Mouse (Mus musculus): ENCODE data around the gene Bmpr1a.
A peak's percentile ranks its signal among the peaks of the same experiment; 100 is the strongest.
"Not testable (repeated sequence)": the region's sequence is repeated elsewhere in the genome, so short reads cannot be mapped to it uniquely, and the experiment has no call there.

The Bmpr1a gene

DNA sequence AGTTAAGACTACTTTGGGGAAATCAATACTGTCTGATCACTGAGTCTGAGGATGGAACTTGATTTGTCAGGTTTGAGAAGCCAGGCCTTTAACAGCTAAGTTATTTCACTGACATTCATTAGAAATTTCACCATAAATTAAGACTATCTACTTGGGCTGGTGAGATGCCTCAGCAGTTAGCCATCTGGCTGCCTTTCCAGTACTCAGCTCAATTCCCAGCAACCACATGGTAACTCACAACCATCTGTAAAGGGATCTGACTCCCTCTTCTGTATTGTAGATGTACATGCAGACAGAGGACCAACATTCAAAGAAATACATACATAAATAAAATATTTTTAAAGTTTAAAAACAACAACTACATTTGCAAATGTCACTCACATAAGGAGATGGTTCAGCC is 51.3 kb downstream of the Bmpr1a start:
- DNase-seq (ENCODE audit: extremely low read depth, low read depth) = no peak

DNA sequence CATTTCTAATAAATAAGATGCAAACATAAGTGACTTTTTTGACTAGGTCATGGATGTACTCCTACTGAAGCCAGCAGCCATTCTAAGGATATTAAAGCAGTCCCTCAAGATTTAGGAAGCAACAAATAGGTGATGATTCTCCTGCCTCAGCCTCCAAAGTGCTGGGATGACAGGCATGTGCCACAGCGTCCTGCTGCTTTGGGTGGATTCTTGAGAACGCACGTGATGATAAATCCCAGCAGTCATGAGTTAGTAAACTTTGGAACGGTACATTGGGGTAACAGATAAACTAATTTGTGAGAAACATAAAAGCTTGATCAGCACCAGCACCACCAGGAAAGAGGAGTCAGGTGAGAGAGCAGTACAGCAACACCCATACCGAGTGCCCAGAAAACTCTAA is 52.7 kb downstream of the Bmpr1a start:
- DNase-seq (ENCODE audit: extremely low read depth, low read depth) = no peak

DNA sequence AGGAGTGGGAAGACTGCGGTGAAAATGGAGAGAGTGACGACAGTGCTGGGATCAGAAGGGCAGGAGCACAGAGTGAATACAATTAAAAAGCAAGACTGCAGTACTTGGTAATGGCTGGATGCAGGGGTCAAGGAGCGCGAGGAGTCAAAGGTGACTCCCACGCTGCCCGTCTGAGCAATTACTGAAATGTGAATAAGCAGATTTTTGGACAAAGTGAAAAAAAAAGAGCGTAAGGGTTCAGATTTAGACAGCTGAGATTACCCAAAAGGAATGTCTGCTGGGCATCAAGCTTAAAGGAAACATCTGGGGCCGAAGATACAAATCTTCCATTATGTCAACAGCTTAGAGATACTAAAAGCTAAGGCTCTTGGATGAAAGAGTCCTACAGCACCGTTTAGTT is 53.3 kb downstream of the Bmpr1a start:
- no peak for DNase-seq (ENCODE audit: extremely low read depth, low read depth)

DNA sequence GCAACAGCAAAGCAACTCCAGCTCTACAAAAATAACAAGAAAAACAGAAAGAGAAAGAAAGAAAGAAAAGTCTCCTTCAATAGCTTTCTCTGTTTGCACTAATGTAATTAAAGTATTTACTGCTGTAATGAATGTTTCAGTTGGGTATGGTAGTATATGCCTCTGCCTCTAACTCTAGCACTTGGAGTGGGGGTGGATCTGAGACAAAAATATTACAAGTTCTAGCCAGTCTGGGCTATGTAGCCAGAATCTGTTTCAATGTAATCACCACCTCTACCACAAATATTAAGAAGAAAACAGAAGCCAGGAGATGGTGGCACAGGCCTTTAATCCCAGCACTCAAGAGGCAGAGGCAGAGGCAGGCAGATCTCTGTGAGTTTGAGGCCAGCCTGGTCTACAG is 54.7 kb downstream of the Bmpr1a start:
- DNase-seq (ENCODE audit: extremely low read depth, low read depth) = no peak

DNA sequence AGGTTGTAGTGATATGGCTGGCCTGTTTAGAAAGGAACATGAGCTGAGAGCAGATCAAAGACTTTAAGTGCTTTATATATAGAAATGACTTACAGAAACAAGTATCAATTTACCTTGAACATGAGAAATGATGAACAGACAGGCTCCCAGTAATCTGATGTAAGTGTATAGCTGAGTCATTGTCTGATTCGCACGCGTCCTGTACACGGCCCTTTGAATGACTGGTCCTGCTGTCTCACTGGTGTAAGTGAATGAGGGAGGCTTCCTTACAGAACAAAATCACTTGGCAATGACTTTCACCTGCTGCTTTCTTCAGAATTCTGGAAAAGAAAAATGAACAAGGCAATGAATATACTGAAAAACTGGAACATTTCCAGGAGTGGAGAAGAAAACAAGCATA is 55.5 kb downstream of the Bmpr1a start:
- DNase-seq (ENCODE audit: extremely low read depth, low read depth) = no peak

DNA sequence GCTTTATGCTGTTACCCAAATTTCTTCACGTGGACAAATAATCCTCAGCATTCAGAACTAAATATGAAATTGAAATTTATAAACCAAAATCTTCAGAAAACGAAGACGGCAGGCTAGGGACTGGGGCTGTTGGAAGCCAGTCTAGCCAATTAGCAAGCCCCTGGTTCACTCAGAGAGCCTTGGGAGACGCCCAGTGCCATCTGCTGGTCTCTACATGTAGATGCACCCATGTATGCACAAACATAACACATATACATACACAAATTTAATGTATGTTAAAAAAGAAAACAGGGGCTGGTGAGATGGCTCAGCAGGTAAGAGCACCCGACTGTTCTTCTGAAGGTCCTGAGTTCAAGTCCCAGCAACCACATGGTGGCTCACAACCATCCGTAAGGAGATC is 56.5 kb downstream of the Bmpr1a start:
- DNase-seq (ENCODE audit: extremely low read depth, low read depth) = no peak

DNA sequence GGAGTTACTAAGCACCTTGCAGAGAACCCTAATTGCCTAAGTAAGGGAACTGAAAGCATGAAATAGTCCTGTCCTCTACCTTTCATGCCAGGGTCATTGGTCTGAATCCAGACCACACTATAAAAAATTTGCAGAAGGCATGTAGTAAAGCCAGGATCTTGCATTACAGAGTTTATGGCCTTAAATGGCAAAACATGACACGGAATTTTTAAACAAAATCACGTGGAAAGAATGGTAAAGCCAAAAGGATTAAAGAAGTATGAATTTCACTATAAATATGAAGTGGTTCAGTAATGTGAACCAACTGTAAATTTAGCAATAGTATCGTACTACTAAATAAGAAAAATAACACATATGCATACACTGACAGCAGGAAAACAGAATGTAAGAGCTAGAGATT is 57.8 kb downstream of the Bmpr1a start:
- no peak for DNase-seq (ENCODE audit: extremely low read depth, low read depth)

DNA sequence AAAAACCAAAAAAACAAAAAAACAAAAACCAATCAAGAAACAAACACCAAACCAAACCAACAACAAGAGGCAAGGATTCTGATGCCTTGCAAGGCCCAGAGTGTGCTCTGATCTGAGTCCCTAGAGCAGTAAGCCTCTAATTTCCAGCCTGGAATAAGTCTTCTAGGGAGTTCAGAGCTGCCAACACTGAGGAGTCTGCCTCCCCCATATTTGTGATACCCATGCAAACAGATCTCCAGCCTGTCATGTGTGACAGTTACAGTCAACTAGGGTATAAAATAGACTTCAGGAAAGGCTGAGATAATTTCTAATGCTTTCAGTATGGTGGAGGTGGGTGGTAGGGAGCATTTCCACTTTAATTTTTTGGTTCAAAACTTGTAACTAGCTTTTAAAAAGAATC is 58.2 kb downstream of the Bmpr1a start:
- no peak for DNase-seq (ENCODE audit: extremely low read depth, low read depth)

DNA sequence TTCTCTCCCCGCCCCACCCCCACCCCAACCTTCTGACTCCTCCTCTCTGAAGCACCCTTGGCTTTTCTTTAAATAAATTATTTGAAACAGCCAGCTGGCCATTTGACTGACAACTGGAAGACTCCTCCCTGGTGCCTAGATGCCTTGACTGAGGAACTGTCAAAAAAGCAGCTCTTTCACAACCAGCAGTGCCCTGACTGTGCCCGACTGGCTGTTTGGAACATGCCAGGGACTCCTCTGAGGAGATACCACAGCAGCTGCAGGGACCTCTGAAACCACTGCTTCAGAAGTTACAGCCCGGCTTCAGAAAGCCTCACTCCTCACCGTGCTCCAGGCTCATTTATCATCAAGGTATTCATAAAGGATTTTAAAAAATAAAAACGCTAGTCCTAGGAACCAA is 58.8 kb downstream of the Bmpr1a start:
- DNase-seq (ENCODE audit: extremely low read depth, low read depth) = no peak

DNA sequence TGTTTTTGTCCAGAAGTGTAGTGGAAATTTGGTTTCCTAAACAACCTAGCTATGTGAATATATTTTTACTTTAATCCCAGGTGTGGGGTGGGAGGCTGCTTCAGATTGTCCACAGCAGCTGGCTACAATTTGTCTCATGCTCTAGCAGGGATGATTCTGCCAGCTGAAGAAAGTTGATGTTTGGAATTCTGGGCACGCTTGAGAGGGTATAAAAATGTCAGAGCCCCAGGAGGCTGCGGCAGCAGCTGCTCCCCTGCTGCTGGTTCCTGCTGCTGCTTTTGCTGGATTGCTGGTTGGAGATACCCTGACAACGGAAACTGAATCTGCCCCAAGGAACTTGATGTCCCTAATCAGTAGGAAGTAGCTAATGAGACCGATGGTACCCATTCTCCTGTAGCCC is 60.6 kb downstream of the Bmpr1a start:
- no peak for DNase-seq (ENCODE audit: extremely low read depth, low read depth)

DNA sequence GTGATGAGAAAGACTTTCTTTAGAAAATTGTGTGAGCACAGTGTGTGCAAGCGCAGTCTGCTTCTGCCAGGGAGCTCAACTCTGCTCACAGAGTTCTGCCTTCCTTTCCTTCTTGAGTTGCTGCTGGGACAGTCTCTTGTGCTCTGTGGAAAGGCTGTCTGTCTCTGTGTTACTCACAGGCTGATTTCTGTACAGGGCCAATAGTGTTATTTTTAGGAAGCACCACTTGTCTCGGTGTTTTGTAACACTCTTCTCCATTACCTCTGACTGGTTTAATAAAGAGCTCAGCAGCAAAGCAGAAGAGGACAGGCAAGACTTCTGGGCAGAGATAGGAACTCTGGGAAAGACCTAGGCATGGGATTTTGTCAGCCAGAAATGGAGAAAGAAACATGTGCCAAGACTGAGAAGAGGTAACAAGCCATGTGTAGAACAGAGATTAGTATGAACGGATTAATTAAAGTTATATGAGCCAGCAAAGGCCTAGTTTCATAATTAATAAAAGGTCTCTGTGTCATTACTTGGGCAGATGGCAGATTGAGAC is 62.5 kb downstream of the Bmpr1a start:
- no peak for DNase-seq (ENCODE audit: extremely low read depth, low read depth)

DNA sequence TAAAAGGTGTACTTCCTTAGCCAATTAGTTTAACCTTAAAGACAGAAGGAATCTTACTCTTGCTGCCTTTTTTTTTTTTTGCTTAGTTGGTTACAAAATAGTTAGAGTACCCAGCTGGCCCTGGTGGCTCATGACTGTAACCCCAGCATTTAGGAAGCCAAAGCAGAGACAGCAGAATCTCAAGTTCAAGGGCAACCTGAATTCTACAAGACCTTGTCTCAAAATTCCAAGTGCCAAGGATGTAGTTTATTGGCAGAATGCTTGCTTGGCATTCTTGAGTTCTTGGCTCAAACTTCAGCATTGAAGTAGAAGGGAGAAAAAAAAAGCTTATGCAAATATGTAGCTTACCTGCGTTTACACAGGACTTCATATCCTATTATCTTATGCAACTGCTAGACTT is 74.1 kb downstream of the Bmpr1a start:
- no peak for DNase-seq (ENCODE audit: extremely low read depth, low read depth)

DNA sequence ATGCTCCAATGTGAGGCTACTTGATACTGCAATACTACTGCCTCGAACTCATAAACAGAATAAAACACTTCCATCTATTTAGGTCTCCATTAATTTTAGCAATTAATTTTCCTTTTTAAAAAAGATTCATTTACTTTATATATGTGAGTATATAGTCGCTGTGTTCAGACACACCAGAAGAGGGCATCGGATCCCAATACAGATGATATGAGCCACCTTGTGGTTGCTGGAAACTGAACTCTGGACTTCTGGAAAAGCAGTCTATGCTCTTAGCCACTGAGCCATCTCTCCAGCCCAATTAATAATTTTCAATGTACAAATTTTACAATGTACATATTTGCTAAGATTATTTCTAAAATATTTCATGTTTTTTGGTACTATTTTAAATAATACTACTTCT is 74.9 kb downstream of the Bmpr1a start:
- no peak for DNase-seq (ENCODE audit: extremely low read depth, low read depth)

DNA sequence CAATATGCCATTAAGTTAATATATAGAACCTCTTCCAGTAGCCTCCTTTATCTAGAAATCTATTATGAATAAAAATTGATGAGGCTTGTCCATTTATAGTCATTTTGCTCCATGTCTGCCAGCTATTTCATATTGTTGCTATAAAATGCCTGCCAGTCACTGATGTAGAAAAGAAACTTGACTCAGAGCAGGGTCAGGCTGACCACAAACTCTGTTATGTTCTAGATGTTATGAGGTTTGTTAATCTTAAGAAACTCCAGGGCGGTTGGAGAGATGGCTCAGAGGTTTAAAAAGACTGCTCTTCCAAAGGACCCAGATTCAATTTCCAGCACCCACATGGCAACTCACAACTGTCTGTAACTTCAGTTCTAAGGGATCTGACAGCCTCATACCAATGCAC is 82.1 kb downstream of the Bmpr1a start:
- no peak for DNase-seq (ENCODE audit: extremely low read depth, low read depth)

DNA sequence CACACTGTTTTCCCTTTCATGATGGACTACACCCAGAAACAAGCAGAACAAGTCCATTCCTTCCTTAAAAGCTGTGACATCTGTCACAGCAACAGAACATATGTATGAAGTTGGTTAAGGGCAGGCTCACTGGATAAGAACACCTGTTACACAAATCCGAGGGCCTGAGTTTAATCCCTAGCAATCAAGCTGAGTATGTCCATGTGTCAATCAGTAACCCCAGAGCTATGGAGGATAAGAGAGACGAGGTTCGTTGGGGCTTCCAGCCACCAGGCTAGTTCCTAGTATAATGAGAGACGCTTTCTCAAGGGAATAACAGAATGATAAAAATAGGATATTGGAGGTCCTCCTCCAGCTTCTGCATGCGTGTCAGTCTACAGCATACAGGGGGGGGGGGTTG is 85.6 kb downstream of the Bmpr1a start:
- DNase-seq (ENCODE audit: extremely low read depth, low read depth) = no peak

DNA sequence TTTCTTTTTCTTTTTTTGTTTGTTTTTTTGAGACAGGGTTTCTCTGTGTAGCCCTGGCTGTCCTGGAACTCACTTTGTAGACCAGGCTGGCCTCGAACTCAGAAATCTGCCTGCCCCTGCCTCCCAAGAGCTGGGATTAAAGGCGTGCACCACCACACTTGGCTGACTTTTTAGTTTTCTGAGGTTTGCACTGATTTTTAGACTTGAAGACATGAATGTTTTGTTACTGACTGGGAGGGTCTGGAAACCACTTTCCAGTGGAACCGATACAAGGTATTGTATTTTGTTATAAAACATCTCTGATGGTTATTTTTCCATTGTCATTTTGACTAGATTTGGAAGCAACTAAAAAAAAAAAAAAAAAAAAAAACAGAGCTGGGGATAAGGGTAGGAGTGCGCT is 86.2 kb downstream of the Bmpr1a start:
- DNase-seq (ENCODE audit: extremely low read depth, low read depth) = not testable (repeated sequence)

DNA sequence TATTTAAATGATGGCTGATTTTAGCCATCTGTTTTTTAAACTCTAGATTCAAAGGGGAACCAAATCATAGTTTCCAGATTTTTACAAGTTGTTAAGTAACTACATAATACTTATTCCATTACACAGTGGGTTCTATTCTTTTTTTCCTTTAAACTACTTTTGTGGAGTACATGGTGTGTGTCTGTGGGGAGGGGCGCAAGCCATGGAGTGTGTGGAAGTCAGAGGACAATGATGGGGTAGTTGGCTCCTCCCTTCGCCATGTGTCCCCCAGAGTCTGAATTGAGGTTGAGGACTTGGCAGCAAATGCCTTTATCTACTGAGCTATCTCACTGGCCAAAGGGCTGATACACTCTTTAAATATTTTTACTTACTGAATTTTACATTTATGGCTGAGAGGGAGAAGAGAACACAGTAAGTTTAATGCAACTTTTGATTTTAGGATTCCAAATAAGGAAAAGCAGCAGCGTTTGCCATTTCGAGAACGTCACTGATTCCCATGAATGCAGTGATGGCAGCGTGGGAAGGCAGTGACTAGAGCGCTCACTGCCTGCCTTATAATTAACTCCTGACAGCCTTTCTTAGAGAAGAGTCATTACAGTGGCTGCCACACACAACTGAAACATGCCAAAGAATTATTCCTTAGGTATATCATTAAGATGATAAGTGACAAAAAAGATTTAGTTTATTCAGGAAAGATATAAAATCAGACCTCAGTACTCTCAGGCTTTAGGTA is 90.8 kb downstream of the Bmpr1a start:
- no peak for DNase-seq (ENCODE audit: extremely low read depth, low read depth)

DNA sequence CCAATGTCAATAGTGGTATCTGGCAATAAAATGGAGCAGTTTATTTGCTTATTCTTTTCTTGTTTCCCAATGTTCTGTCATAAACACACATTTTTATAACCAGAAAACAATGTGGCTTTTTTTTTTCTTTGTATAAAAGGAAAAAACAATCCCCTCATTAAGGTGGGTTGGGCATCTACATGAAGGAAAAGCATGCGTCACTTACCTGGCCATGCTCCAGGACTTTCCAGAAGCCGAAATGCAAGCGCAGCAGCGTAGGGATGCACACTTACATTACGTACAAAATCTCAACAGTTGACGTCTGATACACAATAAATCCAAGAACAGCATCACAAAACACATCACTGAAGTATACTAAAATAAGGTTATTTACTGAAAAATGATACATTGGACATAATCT is 92.4 kb downstream of the Bmpr1a start:
- no peak for DNase-seq (ENCODE audit: extremely low read depth, low read depth)

DNA sequence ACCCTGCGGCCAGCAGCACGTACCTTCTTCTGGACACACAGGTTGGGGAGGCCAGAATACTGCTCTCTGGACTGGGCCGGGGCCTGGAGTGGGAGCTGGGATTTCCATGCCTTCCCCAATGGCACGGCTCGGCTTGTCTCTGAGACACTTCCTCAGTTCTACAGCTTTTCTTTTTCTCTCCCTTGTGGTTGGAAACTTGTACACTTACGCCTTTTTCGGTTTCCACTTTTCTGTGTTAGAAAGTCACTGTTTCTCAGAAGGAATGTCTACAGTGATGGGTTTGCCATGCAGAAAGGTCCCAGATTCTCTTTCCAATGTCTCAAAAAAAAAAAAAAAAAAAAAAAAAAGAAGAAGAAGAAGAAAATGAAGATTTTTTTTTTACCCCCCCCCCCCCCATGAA is 99.7 kb downstream of the Bmpr1a start:
- DNase-seq (ENCODE audit: extremely low read depth, low read depth) = no peak

DNA sequence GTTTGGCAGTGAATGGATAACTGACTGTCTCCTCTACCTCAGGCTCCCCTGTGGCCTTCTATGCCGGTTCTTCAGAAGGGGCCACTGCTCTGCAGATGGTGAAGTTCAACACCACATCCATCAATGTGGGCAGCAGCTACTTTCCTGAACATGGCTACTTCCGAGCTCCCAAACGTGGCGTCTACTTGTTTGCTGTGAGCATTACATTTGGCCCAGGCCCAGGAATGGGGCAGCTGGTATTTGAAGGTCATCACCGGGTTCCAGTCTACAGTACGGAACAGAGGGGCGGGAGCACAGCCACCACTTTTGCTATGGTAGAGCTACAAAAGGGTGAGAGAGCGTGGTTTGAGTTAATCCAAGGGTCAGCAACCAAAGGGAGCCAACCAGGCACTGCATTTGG is 100.3 kb downstream of the Bmpr1a start:
- no peak for DNase-seq (ENCODE audit: extremely low read depth, low read depth)

DNA sequence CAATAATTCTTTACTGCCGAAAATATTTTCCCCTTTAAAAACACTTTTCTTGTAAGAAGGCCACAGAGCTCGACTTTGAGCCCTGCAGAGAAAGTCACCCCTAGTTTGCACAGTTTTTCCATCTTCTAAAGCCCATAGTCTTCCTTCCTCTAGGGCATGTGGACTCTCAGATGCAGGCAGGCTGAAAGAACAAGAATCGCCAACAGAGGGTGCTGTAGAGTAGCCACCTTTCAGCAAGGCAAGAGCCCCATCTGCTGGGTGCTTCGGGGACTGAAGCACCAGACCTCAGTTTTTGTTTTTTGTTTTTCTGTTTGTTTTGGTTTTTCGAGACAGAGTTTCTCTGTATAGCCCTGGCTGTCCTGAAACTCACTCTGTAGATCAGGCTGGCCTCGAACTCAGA is 102.0 kb downstream of the Bmpr1a start:
- peak; percentile 49 for DNase-seq (ENCODE audit: extremely low read depth, low read depth)

DNA sequence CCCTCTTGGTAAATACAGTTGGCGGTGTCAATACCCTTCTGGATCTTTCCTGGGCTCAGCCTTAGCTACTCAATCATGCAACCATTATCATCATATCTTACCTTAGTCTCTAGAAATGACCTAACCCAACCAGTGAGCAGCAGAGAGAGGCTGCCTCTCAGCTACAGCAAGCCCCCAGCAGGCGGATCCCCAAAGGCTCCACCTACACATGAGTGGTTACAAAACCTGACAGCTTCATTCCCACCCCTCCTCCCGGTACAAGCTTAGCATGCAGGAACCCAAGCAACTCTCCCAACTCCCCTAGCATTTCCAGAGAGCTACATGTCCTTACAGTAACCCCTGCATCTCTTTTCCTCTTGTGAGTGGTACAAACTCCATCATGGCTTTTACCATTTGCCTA is 103.1 kb downstream of the Bmpr1a start:
- no peak for DNase-seq (ENCODE audit: extremely low read depth, low read depth)

DNA sequence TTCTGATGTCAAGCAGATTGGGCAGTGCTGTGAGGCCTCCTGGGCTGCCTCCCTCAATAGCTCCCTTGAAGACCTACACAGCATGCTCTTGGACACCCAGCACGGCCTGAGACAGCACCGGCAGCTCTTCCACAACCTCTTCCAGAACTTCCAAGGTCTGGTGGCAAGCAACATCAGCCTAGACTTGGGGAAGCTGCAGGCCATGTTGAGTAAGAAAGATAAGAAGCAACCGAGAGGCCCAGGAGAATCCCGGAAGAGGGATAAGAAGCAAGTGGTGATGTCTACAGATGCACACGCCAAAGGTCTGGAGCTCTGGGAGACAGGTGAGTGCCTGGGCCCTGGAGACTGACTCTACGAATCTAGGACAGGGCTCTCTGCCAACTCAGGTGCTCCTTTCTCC is 103.8 kb downstream of the Bmpr1a start:
- no peak for DNase-seq (ENCODE audit: extremely low read depth, low read depth)

DNA sequence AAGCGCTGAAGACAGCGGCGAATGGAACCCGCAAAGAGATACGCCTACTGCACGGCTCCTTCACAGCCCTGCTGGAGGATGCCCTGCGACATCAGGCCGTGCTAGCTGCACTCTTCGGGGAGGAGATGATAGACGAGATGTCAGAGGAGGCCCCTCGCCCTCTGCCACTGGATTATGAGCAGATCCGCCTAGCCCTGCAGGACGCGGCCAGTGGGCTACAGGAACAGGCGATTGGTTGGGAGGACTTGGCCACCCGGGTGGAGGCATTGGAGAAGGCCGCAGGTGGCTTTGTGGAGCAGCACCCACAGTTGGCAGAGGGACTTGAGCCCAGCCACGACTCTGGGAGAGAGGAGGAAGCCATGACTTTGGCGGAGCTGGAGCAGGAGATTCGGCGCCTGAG is 104.2 kb downstream of the Bmpr1a start:
- no peak for DNase-seq (ENCODE audit: extremely low read depth, low read depth)
